Mouse (Mus musculus) bone marrow macrophage, adult 2 months (primary cell): ENCODE measurements at regions not wholly inside any gene's neighbourhood (a gene's known extent, or its start where the extent isn't known, plus 50 kb on each side); places are given as distances from the start of the nearest gene placed in this dataset.

Experiments used
- CTCF ChIP-seq: IDR thresholded peaks from 2 replicates; pipeline ENCODE4 v1.5.1; 2012; ENCODE audit warnings: low read depth, mild to moderate bottlenecking, low read length, moderate library complexity
- POLR2A ChIP-seq: IDR thresholded peaks from 2 replicates; pipeline ENCODE4 v1.6.1; 2012; ENCODE audit warnings: mild to moderate bottlenecking, low read depth, low read length, borderline replicate concordance

DNA sequence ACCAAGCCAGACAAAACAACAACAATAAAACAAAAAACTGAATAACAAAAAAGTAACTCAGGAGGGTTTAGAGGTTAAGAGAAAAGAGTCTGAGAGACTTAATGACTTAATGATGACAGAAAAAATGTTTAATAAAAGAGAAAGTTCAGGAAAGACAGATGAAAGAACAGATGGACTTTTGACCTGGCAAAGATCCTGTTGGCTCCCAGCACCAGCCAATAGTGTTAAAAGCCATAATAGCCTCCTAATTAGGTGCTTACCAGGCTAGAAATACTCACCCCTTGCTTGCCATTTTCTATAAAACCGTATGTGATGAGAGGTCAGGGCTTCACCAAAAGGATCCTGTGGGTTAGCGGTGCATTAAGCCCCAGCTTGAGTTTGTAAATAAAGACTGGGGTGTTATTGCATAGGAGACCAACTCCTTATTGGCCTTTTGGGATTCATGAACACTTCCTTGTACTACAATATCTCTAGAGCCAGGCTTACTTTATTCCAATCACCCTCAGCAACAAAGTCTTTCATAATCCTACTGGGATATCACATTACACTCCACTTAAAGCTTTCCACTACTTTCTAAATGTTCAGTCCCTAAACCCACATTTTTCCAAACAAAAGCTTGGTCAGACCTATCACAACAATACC lies 282.1 kb upstream of the Rasa1 start:
- TF ChIP-seq CTCF (no peak), POLR2A (no peak)
